In the genomic region with DNA sequence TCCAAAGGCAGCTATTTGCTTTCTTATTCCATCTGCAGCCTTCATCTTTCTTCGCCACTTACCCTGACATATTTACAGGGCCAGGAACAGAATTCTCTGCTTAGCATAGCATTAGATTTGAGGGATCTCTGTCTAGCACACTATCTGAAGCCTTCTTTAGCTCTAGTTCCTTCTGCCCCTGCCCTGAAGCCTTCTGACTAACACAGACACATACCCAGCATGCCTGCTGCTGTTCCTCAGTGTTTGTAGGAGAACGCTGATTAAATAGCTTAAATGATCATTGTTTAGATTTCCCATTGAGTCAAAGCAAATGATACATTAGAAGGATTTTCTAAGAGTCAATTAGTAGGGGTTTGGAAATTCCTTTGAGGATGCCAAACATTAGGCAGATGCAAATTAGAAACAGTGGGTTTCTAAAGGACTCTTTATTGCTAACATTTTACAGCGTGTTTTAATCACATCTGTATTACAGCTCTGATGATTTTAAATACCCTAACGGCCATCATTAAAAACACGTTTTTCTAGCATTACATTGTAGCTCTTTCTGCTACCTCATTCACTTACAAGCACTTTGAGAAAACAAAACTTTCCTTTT, we compare ENCODE assay signal across 26 mouse cellular contexts. TPM values are rescaled to one million over a fixed set of nuclear protein-coding genes. Genes with fewer than 3 reads are reported as not detected.
DNase-seq lines count a peak whose midpoint lies in the region; ATAC-seq and TF ChIP-seq lines count a peak whose summit lies in the region.
"Had no signal": no experiment of that assay in that cellular context is flagged by ENCODE, and none has a peak within 500 bp of the region (broad histone marks: within the 10 kb centered on the region; RNA-seq: fewer than 3 reads in every experiment).

No protein-coding gene starts in this region.

- peak overlapping the region; percentile 20; the same call in 1 of the 2 replicates for H3K27ac ChIP-seq in hindbrain, embryonic 13.5 days
- H3K27ac ChIP-seq in hindbrain, embryonic 11.5 days (ENCODE audit: low read depth, low read length), result no peak overlapping the region
- H3K27ac ChIP-seq in spleen, adult 2 months (ENCODE audit: insufficient read depth, low read length), result peak overlapping the region; percentile 73
- H3K27ac ChIP-seq in hindbrain, postnatal 0 days, result no peak overlapping the region
- H3K27ac ChIP-seq: heart, embryonic 15.5 days; kidney, postnatal 0 days; limb, embryonic 13.5 days; liver, embryonic 12.5 days; midbrain, embryonic 10.5 days; stomach, postnatal 0 days had no signal

- no peaks in the 10 kb centered on the region for H3K36me3 ChIP-seq in hindbrain, embryonic 13.5 days
- H3K36me3 ChIP-seq in hindbrain, embryonic 11.5 days (ENCODE audit: control insufficient read depth, insufficient read depth, low read length), result no peaks in the 10 kb centered on the region
- no peaks in the 10 kb centered on the region for H3K36me3 ChIP-seq in spleen, adult 2 months (ENCODE audit: control insufficient read depth, insufficient read depth, low read length)
- no peaks in the 10 kb centered on the region for H3K36me3 ChIP-seq in hindbrain, postnatal 0 days (ENCODE audit: insufficient read depth, low read length)
- H3K36me3 ChIP-seq: heart, embryonic 15.5 days; limb, embryonic 13.5 days; liver, embryonic 12.5 days; midbrain, embryonic 10.5 days had no signal

- no peaks in the 10 kb centered on the region; the same call in 1 of the 2 replicates for H3K4me1 ChIP-seq in hindbrain, embryonic 13.5 days (replicated peaks)
- H3K4me1 ChIP-seq in hindbrain, embryonic 11.5 days (replicated peaks; ENCODE audit: control insufficient read depth, insufficient read depth, low read length), result no peaks in the 10 kb centered on the region
- peaks cover 13% of the 10 kb centered on the region for H3K4me1 ChIP-seq in spleen, adult 2 months (ENCODE audit: control insufficient read depth, insufficient read depth, insufficient read length)
- no peaks in the 10 kb centered on the region for H3K4me1 ChIP-seq in hindbrain, postnatal 0 days (ENCODE audit: insufficient read depth, low read length)
- H3K4me1 ChIP-seq: heart, embryonic 15.5 days; liver, embryonic 12.5 days; midbrain, embryonic 10.5 days had no signal

- H3K9me3 ChIP-seq in hindbrain, embryonic 13.5 days, result no peaks in the 10 kb centered on the region
- no peaks in the 10 kb centered on the region for H3K9me3 ChIP-seq in hindbrain, embryonic 11.5 days (ENCODE audit: control insufficient read depth, low read length)
- H3K9me3 ChIP-seq in hindbrain, postnatal 0 days (ENCODE audit: low read length), result no peaks in the 10 kb centered on the region
- H3K9me3 ChIP-seq: heart, embryonic 15.5 days; limb, embryonic 13.5 days; liver, embryonic 12.5 days; midbrain, embryonic 10.5 days had no signal

- peak; percentile 71 for ATAC-seq in hindbrain, embryonic 13.5 days (ENCODE audit: low FRiP score)
- ATAC-seq in hindbrain, embryonic 11.5 days (ENCODE audit: low FRiP score), result no peak
- peak; percentile 29; the same call in 1 of the 2 replicates for ATAC-seq in hindbrain, postnatal 0 days
- ATAC-seq: activated CD4-positive, CD25-positive, alpha-beta regulatory T cell, adult 4 months; liver, embryonic 12.5 days had no signal

- H3K4me3 ChIP-seq in hindbrain, embryonic 13.5 days, result no peak overlapping the region
- H3K4me3 ChIP-seq in hindbrain, embryonic 11.5 days (ENCODE audit: low read depth, low read length), result no peak overlapping the region
- no peak overlapping the region for H3K4me3 ChIP-seq in spleen, adult 2 months (ENCODE audit: extremely low read depth, insufficient read depth, insufficient read length)
- no peak overlapping the region for H3K4me3 ChIP-seq in hindbrain, postnatal 0 days (ENCODE audit: low read length)
- H3K4me3 ChIP-seq: heart, embryonic 15.5 days; limb, embryonic 13.5 days; liver, embryonic 12.5 days; midbrain, embryonic 10.5 days had no signal

- no peak for DNase-seq in hindbrain, embryonic 11.5 days (ENCODE audit: low spot score)
- DNase-seq in spleen, adult 2 months (ENCODE audit: low read depth in 1 of 2, low spot score in 2 of 2), result no peak
- no peak for DNase-seq in spleen, adult 12 weeks (ENCODE audit: low spot score)
- DNase-seq in hindbrain, postnatal 0 days (ENCODE audit: low spot score), result peak; percentile 11
- DNase-seq in heart, adult 8-10 months (ENCODE audit: low spot score), result no peak
- no peak for DNase-seq in layer of hippocampus, postnatal 25 days (ENCODE audit: extremely low spot score in 1 of 2, low spot score in 1 of 2)
- DNase-seq: adrenal gland, adult 8-10 months; cerebellum, adult 18-20 months; cerebellum, postnatal 36 days; embryo, embryonic 11 days; heart, postnatal 36 days; kidney, adult 2 months; lung, adult 18-20 months; lung, postnatal 10 days; thymus, adult 2 months; thymus, postnatal 4 days had no signal

- H3K27me3 ChIP-seq in hindbrain, embryonic 13.5 days, result no peaks in the 10 kb centered on the region
- no peaks in the 10 kb centered on the region for H3K27me3 ChIP-seq in hindbrain, embryonic 11.5 days (ENCODE audit: control insufficient read depth, insufficient read depth, low read length)
- H3K27me3 ChIP-seq in spleen, adult 2 months (ENCODE audit: control insufficient read depth, insufficient read depth, low read length), result no peaks in the 10 kb centered on the region
- no peaks in the 10 kb centered on the region for H3K27me3 ChIP-seq in hindbrain, postnatal 0 days (ENCODE audit: insufficient read depth, low read length)
- H3K27me3 ChIP-seq: heart, embryonic 15.5 days; limb, embryonic 13.5 days; liver, embryonic 12.5 days had no signal

- H3K9ac ChIP-seq in hindbrain, embryonic 13.5 days, result no peak overlapping the region
- H3K9ac ChIP-seq in hindbrain, embryonic 11.5 days (ENCODE audit: low read depth, low read length), result no peak overlapping the region
- no peak overlapping the region for H3K9ac ChIP-seq in hindbrain, postnatal 0 days (replicated peaks; ENCODE audit: low read length)
- H3K9ac ChIP-seq: heart, embryonic 15.5 days; limb, embryonic 13.5 days; liver, embryonic 12.5 days had no signal

- H3K4me2 ChIP-seq in hindbrain, embryonic 13.5 days, result no peak overlapping the region
- H3K4me2 ChIP-seq in hindbrain, embryonic 11.5 days (replicated peaks; ENCODE audit: low read depth, low read length), result no peak overlapping the region
- no peak overlapping the region for H3K4me2 ChIP-seq in hindbrain, postnatal 0 days (ENCODE audit: low read depth, low read length)
- H3K4me2 ChIP-seq: heart, embryonic 15.5 days; limb, embryonic 13.5 days; liver, embryonic 12.5 days had no signal

- no peak for TF ChIP-seq POLR2A in spleen, adult 2 months (IDR thresholded peaks at IDR 0.05; ENCODE audit: low read depth, low read length)

- 59% methylated on average over 5 of the region's 5 CpGs for WGBS in hindbrain, embryonic 13.5 days
- WGBS in hindbrain, embryonic 11.5 days, result 84% methylated on average over 5 of the region's 5 CpGs
- WGBS in spleen, adult 2 months, result 92% methylated on average over 5 of the region's 5 CpGs
- WGBS in hindbrain, postnatal 0 days, result 66% methylated on average over 5 of the region's 5 CpGs

- no peak for TF ChIP-seq CTCF in spleen, adult 2 months (IDR thresholded peaks at IDR 0.05; ENCODE audit: extremely low read depth, insufficient read depth, insufficient read length, insufficient replicate concordance)
- TF ChIP-seq CTCF in hindbrain, postnatal 0 days (IDR thresholded peaks at IDR 0.05; ENCODE audit: low read depth), result no peak

RNA-seq across cellular contexts. Expression of a gene that starts 19.2 kb away (rescaled TPM):
- polyA plus RNA-seq in hindbrain, embryonic 13.5 days (2015; fragmentation: Nextera tagmentation; extraction: Ambion mirVana), result 0.38 and 0.61 TPM in 2 replicates
- 0.52 and 1.5 TPM in 2 replicates for polyA plus RNA-seq in hindbrain, embryonic 11.5 days (2014; fragmentation: Nextera tagmentation; extraction: Ambion mirVana)
- polyA plus RNA-seq in spleen, adult 2 months (2012; rRNA removed), result 17.8 and 23.4 TPM in 2 replicates
- total RNA-seq in hindbrain, postnatal 0 days (2014; rRNA removed), result 0.10 and 0.25 TPM in 2 replicates
- 0.25 and 0.33 TPM in 2 replicates for polyA plus RNA-seq in hindbrain, postnatal 0 days (2015; fragmentation: Nextera tagmentation; extraction: Ambion mirVana)
- total RNA-seq in heart, adult 8-10 months (2022), result 1 to 10 TPM in 3 of 4 experiments, under 1 TPM in 1; 0.76 to 1.5 (median 1.1) TPM
- total RNA-seq in layer of hippocampus, postnatal 25 days (2021), result 1 to 10 TPM in 1 of 2 experiments, under 1 TPM in 1; 0.87 to 1.1 TPM
- total RNA-seq: MEL had no signal
- polyA plus RNA-seq: C2C12 had no signal

Comparison
In these comparisons a context has a peak if more than half of its experiments do, and no peak if none do; other contexts are left out.
1. H3K27ac ChIP-seq: peak in hindbrain, embryonic 13.5 days (single experiment) and spleen, adult 2 months (single experiment); none in hindbrain, embryonic 11.5 days (single experiment) and hindbrain, postnatal 0 days (single experiment).